Mouse (Mus musculus): ENCODE data around the gene Hipk2. TPM values are rescaled to one million over a fixed set of nuclear protein-coding genes. Genes with fewer than 3 reads are reported as not detected.

Gene Hipk2
- total RNA-seq, 2 experiments from 2014 or later = 55.9 to 59.9 TPM

DNA sequence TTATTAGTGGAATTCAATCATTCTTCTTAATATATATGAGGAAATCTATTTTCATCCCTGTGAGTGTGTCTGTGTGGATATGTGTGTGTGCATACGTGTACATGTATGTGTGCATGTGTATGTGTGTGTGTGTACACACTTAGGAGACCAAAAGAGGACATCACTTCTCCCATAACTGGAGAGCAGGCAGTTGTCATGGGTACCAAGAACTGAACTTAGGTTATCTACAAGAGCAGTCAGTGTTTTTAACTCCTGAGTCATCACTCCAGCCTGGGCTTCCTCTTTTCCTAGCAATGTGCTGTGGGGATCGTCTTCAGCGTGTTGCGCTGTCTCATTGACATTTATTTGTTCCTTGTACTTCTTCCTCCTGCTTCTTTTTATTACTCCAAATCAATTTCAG is 24.1 kb upstream of the Hipk2 start:
- no peak for DNase-seq (ENCODE audit: low spot score in 2 of 2)
- H3K27ac ChIP-seq = no peak overlapping the region
- no peak overlapping the region for H3K4me3 ChIP-seq
- no peak for TF ChIP-seq CTCF (conservative IDR thresholded peaks at IDR 0.05)

DNA sequence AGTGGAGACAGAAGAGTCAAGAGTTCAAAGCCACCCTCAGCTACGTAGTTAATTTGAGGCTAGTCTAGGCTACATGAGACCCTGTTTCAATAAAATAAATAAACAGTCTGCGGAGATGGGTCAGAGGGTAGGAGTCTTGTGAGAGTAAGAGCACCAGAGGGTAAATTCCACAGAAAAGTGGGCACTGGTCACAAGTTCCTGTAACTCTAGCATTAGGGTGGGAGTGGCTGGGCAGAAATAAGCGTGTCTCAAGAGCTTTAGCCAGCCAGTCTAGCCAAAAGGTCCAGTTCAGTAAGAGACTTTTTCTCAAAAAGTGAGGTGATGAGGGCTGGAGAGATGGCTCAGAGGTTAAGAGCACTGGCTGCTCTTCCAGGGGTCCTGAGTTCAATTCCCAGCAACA is 17.6 kb upstream of the Hipk2 start:
- no peak overlapping the region for H3K4me3 ChIP-seq
- no peak overlapping the region for H3K27ac ChIP-seq
- no peak for DNase-seq (ENCODE audit: low spot score in 2 of 2)
- TF ChIP-seq CTCF (conservative IDR thresholded peaks at IDR 0.05) = no peak

DNA sequence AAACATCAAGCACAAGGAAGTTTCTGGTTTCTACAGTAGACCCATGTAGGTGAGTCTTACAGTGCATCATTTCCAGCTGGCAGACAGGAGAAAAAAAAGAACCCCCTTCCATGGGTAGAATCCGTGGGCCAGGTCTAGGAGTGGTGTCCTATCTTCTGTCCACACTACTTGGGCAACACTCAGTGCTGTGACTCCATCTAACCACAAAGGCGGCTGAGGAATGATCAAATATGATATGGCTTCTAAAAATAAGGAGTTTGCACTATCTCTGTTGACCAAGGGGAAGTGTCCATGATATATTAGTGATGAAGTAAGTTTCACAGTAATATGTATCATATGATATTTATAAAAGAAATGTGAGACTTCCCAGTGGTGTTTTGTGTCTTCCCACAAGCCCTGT is 16.1 kb upstream of the Hipk2 start:
- no peak for TF ChIP-seq CTCF (conservative IDR thresholded peaks at IDR 0.05)
- Histone ChIP-seq H3K4me3 (no peak overlapping the region), H3K27ac (no peak overlapping the region)
- no peak for DNase-seq (ENCODE audit: low spot score in 2 of 2)

DNA sequence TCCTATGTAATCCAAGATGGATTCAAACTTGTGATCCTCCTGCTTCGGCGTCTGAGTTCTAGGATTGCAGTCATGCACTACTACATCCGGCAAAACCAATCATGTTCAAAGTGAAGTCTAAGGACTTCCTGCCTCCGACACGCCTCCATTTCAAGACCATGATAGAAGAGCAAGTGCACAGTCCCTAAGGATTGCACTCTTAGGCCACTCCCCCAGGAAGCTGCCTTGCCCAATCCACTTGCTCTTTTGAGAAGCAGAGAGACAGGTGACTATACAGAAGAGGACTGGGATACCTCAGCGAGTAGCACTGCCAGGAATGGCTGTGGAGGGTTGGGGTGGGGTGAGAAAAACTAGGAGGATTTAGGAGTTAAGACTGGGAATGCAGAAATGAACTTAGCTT is 13.2 kb upstream of the Hipk2 start:
- Histone ChIP-seq H3K27ac (no peak overlapping the region), H3K4me3 (no peak overlapping the region)
- DNase-seq (ENCODE audit: low spot score in 2 of 2) = no peak
- no peak for TF ChIP-seq CTCF (conservative IDR thresholded peaks at IDR 0.05)

DNA sequence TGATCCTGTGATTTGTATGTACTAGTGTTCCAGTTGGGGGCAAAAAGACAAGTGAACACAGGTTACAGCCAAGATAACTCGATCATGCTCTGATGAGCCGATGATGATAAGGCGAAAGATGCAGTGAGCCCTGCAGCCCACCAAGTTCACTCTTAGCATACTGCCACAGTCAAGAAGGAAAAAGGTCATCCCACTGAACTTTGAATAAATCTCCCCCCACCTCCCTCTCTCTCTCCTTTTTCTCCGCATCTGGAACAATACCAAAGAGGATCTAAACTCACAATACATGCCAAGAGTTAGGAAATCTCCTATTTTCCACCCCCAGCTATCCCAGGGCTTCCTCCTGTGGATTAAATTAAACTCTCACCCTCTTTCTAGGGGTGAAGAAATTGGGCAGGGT is 11.5 kb upstream of the Hipk2 start:
- no peak for DNase-seq (ENCODE audit: low spot score in 2 of 2)
- Histone ChIP-seq H3K27ac (no peak overlapping the region), H3K4me3 (no peak overlapping the region)
- no peak for TF ChIP-seq CTCF (conservative IDR thresholded peaks at IDR 0.05)

DNA sequence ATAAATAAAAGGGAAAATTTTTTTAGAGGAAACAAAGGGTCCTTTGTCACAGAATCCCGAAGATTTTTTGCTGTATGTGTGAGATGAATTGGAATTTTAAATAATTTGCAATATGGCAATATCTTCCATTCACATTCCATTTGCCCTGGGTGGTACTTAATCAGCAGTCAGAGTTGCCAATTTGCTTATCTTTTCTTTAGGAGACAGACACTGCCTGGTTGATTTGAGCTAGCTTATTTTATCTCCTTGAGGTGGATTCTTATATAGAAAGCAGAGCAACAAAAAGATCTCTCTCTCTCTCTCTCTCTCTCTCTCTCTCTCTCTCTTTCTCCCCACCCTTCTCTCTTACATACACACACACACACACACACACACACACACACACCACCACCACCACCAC is 9.2 kb upstream of the Hipk2 start:
- no peak for TF ChIP-seq CTCF (conservative IDR thresholded peaks at IDR 0.05)
- Histone ChIP-seq H3K27ac (no peak overlapping the region), H3K4me3 (no peak overlapping the region)
- no peak for DNase-seq (ENCODE audit: low spot score in 2 of 2)

DNA sequence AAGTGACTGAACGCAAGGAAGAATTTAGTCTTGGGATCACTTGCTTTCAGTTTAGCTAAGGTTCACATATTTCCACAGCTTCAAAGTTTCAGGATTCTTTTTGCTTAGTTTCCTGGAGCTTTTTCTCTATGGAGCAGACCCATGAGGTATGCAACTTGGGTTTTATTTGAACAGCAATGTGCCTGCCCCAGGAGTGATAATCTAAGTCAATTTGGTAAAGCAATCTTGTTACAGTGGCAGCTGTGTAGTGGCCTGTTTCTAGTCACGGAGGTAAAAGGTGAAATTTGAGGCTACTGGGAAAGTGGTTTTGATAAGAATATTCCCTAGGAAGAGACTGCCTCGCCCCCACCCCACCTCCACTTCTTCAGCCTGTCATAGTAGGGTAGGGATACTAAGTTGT is 8.5 kb upstream of the Hipk2 start:
- Histone ChIP-seq H3K4me3 (no peak overlapping the region), H3K27ac (no peak overlapping the region)
- no peak for TF ChIP-seq CTCF (conservative IDR thresholded peaks at IDR 0.05)
- no peak for DNase-seq (ENCODE audit: low spot score in 2 of 2)

DNA sequence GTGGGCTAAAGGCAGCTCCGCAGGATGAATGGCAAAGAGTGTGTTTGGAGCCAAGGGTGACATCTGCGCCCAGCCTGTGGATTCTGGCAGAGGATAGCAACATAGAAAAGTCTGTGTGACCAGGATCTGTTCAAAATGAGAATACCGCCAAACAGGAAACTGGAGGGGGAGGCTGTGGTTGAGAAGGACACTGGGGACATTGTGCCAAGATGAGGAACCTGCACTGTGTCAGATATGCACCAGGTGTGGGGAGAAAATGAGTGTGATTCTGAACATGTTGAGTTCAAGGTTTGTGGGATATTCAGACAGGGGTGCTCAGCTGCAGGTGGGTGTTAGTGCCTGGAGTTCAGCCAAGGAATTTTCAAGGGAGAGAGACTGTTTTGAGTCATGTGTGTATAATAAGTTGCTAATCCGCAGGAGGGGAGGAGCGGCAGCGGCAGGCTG is 6.8 kb upstream of the Hipk2 start:
- no peak for TF ChIP-seq CTCF (conservative IDR thresholded peaks at IDR 0.05)
- H3K4me3 ChIP-seq = no peak overlapping the region
- peak; percentile 23 to 31 for DNase-seq (ENCODE audit: low spot score in 2 of 2)
- H3K27ac ChIP-seq = no peak overlapping the region

DNA sequence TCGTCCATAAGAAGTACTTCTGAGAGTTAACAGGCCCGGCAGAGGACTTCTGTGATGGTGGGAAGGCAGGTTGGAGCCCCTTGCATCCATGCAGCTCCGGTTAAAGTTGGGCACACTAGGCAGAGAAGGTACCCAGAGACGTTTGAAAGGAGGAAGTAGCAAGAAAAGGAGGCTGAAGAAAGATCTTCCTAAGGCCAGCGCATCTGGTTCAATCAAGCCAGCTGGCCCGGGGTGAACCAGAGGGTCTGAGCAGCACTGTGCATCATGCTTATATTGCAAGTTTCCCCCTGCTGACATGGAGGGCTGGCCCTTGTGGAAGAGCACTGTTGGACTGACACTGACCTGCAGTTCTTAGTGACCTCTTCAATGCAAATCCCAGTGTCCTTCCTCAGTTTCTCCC is 6.0 kb upstream of the Hipk2 start:
- no peak for TF ChIP-seq CTCF (conservative IDR thresholded peaks at IDR 0.05)
- H3K27ac ChIP-seq = no peak overlapping the region
- no peak for DNase-seq (ENCODE audit: low spot score in 2 of 2)
- no peak overlapping the region for H3K4me3 ChIP-seq

DNA sequence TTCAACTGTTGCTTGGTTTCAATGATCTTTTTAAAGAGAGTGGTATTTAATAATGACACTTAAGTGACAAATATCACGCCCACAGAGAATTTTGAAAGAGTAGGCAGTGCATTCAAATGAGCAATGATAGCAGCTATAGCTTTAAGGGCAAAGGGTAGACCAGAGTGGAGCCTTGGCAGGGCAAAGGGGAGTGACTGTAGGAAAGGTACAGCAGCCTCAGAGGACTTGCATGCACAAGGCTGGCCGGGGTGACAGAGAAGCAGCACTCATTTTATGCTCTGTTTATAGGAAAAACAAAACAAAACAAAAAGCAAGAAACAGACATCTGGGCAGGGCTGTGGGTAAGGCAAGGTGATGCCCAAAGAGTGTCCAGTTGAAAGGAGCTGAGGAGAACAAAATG is 5.5 kb upstream of the Hipk2 start:
- no peak overlapping the region for H3K4me3 ChIP-seq
- TF ChIP-seq CTCF (conservative IDR thresholded peaks at IDR 0.05) = no peak
- no peak overlapping the region for H3K27ac ChIP-seq
- DNase-seq (ENCODE audit: low spot score in 2 of 2) = no peak

DNA sequence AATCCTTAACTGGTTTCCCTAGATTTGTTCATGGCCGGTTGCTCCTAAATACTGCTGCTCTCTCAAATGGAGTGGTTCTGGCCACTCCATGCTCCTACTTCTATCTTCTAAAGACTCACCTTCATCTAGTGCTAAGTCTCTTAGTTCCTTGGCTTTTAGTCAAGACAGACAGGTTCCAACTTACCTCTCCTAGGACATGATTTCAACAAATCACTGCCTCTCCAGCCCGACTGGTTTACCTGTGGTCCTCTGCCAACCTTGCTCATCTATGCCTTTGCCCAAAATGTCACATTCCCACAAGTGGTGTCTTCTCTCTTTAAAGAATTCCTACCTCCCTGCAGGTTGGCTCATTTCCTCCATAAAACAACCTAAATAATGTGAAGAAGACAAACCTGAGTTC is 1.7 kb upstream of the Hipk2 start:
- DNase-seq (ENCODE audit: low spot score in 2 of 2) = no peak
- TF ChIP-seq CTCF (conservative IDR thresholded peaks at IDR 0.05) = no peak
- Histone ChIP-seq H3K4me3 (no peak overlapping the region), H3K27ac (no peak overlapping the region)

DNA sequence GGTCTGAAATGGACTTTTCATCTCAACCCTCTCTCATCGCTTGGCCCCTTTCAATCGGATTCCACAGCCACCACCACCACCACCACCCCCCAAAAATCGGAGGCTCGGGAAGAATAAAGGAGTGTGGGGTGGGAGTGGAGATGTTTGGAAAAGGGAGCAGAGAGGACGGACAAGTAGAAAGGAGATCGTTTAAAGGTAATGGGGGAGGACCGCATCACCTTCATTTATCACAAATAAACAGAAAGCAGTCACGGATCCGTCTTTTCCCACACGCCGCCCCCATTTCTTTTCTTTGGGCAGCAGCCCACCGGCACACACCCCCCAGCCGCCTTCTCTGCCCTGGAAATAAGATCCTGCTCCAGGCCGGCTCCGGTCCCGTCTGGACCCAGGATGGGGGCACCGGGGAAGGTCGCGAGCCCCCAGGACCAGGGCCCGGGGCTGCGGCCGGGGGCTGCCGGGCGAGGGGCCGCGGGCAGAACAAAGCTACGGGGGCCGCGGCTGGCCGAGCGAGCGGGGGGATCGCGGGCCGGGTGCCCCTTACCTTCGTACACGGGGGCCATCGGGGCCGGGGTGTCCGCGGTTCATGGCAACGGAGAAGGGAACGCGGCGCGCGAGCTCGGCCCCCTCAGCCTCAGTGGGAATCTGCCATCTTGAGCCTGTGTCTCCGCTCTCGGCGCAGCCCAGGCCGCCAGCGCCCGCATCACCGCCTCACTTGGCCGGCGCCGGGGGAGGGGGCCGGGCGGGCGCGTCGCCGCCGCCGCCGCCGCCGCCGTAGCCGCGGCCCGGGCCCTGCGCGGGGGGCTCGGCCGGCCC is 501 bp downstream of the Hipk2 start, which contains the start of gene Tbxas1:
Gene Tbxas1 (plus strand): TSS at position 147 of the 813 bp plus-strand sequence.
- TF ChIP-seq CTCF (conservative IDR thresholded peaks at IDR 0.05) = no peak
- H3K27ac ChIP-seq = peak within 1 kb of the TSS; percentile 97
- DNase-seq (ENCODE audit: low spot score in 2 of 2) = peak in 1 of 2 experiments; percentile 51
- H3K4me3 ChIP-seq = peak within 1 kb of the TSS; percentile 86

DNA sequence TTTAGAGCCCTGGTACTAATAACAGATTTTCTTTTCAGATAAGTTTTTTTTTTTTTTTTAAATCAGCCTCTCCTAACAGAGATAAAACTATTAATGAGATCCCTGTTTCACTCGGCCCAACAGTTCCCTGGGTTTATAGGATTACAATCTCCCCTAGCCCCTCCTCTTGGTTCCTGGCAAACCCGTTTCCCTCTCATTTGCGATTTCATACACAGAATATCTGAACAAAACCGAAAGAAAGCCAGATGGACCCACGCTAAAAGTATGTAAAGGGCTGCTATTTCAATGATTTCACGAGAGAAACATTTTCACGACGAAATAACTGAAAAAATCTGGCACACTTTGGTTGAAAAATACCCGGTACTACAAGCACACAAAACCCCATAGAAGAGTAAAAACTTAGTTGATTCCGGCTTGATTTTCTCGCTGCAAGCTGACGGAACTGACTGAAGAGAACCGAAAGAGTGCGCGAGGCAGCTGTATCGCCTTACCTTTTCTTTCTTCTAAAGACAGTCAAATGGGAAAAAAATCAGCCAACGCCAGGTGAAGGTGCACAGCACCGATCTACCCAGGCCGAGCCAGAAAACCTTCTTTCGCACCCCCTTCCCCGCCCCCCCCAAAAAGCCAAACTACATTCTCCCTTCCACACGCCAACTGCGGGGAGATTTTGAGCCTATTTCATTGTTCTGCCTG is 1.3 kb downstream of the Hipk2 start:
- Histone ChIP-seq H3K27ac (peak overlapping the region; percentile 97), H3K4me3 (peak overlapping the region; percentile 86)
- no peak for DNase-seq (ENCODE audit: low spot score in 2 of 2)
- no peak for TF ChIP-seq CTCF (conservative IDR thresholded peaks at IDR 0.05)

DNA sequence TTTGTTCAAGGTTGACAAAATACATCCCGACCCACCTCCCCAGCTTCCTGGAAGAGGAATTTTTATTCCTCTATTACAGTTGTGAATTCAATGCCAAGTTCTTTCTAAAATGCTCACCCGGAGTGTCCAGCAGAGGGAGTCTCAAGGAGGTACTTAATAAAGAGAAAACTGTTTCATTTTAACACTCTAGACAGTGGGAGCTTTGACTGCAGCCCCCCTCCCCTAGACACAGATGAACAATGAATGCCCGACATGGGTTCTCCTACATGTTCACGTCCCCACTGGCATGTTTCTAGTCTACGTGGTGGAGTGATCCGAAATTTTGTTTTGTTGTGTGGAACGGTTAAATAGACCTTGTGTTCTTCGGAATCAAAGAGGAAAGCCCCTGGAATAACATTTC is 1.9 kb downstream of the Hipk2 start:
- H3K4me3 ChIP-seq = peak overlapping the region; percentile 86
- peak; percentile 89 for TF ChIP-seq CTCF (conservative IDR thresholded peaks at IDR 0.05)
- DNase-seq (ENCODE audit: low spot score in 2 of 2) = peak; percentile 58 to 61
- peak overlapping the region; percentile 97 for H3K27ac ChIP-seq
